Mouse (Mus musculus) bone marrow, adult 2 months (tissue): ENCODE measurements around the gene Adss. TPM values are rescaled to one million over a fixed set of nuclear protein-coding genes. Genes with fewer than 3 reads are reported as not detected.
"Not testable (repeated sequence)": the region's sequence is repeated elsewhere in the genome, so short reads cannot be mapped to it uniquely, and the experiment has no call there.

Source experiments
- H3K27ac ChIP-seq: fragments of 200-500 bp; 2 replicates; pipeline ENCODE4 v1.5.1; 2012; ENCODE audit warnings: low read depth, mild to moderate bottlenecking, control low read depth, inconsistent platforms, low read length; ENCODE audit not compliant: control insufficient read depth, poor library complexity, insufficient read depth
- H3K4me1 ChIP-seq: fragments of 200-500 bp; 2 replicates; pipeline ENCODE4 v1.6.1; 2011; ENCODE audit warnings: low read length; ENCODE audit not compliant: control insufficient read depth, insufficient read depth
- H3K4me3 ChIP-seq: fragments of 200-500 bp; replicated peaks from 2 replicates; pipeline ENCODE3; 2011; ENCODE audit warnings: mild to moderate bottlenecking, low read depth, low read length, control low read depth; ENCODE audit not compliant: control insufficient read depth
- CTCF ChIP-seq: fragments of 200-500 bp; IDR thresholded peaks from 2 replicates; pipeline ENCODE4 v1.5.1; 2011; ENCODE audit warnings: low read length, control low read depth; ENCODE audit not compliant: control insufficient read depth, insufficient read depth
- POLR2A ChIP-seq: fragments of 200-500 bp; IDR thresholded peaks from 2 replicates; pipeline ENCODE4 v1.6.1; 2011; ENCODE audit warnings: low read depth, mild to moderate bottlenecking, control low read depth, low read length, borderline replicate concordance; ENCODE audit not compliant: control insufficient read depth
- WGBS: fragments of 180-500 bp; shearing (Covaris S2); methylation state at CpG from one replicate; pipeline ENCODE4 v1.1.7; 2018; 5-methylcytosine and 5-hydroxymethylcytosine counted together
- polyA plus RNA-seq: library from polyadenylated mRNA; stranded (reverse); fragments of >200 nt; gene quantifications from 2 replicates; pipeline ENCODE4 v1.2.4, GENCODE M21; 2011; ENCODE audit warnings: low replicate concordance; ENCODE audit not compliant: missing spikeins, insufficient read depth, insufficient read length

Gene Adss
- polyA plus RNA-seq: 17.0 and 39.2 TPM in 2 replicates

- H3K27ac ChIP-seq: peak within 1 kb of the TSS; percentile 98
- peaks cover 1% of the 10 kb centered on the region; the same call in 1 of the 2 replicates for H3K4me1 ChIP-seq
- peak within 1 kb of the TSS; percentile 95 for H3K4me3 ChIP-seq
- TF ChIP-seq POLR2A: peak; percentile 86
- no peak; the same call in 1 of the 2 replicates for TF ChIP-seq CTCF
- WGBS: under 1% methylated on average over 64 of the region's 64 CpGs
These were observed at the start of gene Adss for GRCm38 (mm10) chr1:177796193-177796939. TSS of gene Adss (minus strand) at chr1:177796511.

- not testable (repeated sequence) for H3K4me3 ChIP-seq, H3K27ac ChIP-seq, H3K4me1 ChIP-seq
- TF ChIP-seq CTCF: peak; percentile 39
- 72% methylated on average over 3 of the region's 3 CpGs for WGBS
These were observed 49.5 kb upstream of the Adss start for GRCm38 (mm10) chr1:177845812-177846211.

- H3K4me3 ChIP-seq, H3K4me1 ChIP-seq, H3K27ac ChIP-seq: not testable (repeated sequence)
- WGBS: 68% methylated on average over 4 of the region's 4 CpGs
These were observed 31.5 kb upstream of the Adss start for GRCm38 (mm10) chr1:177827776-177828175.

GRCm38 (mm10) chr1:177806772-177807171, 10.5 kb upstream of the Adss start:
- H3K4me3 ChIP-seq, H3K4me1 ChIP-seq, H3K27ac ChIP-seq: not testable (repeated sequence)
- 27% methylated on average over 1 of the region's 1 CpGs for WGBS

GRCm38 (mm10) chr1:177803511-177803910, 7.2 kb upstream of the Adss start:
- H3K27ac ChIP-seq: no peak overlapping the region
- H3K4me3 ChIP-seq: no peak overlapping the region
- WGBS: 65% methylated on average over 2 of the region's 2 CpGs
- TF ChIP-seq CTCF (no peak), POLR2A (no peak)
- no peaks in the 10 kb centered on the region for H3K4me1 ChIP-seq

GRCm38 (mm10) chr1:177797151-177797755, 942 bp upstream of the Adss start:
- H3K27ac ChIP-seq: no peak overlapping the region
- 64% methylated on average over 8 of the region's 8 CpGs for WGBS
- TF ChIP-seq CTCF (peak; percentile 30; the same call in 1 of the 2 replicates), POLR2A (no peak)
- H3K4me3 ChIP-seq: no peak overlapping the region
- H3K4me1 ChIP-seq: peaks cover 1% of the 10 kb centered on the region; the same call in 1 of the 2 replicates

- under 1% methylated on average over 41 of the region's 41 CpGs for WGBS
- TF ChIP-seq CTCF (no peak), POLR2A (no peak)
- peaks cover 1% of the 10 kb centered on the region; the same call in 1 of the 2 replicates for H3K4me1 ChIP-seq
These were observed 704 bp downstream of the Adss start for GRCm38 (mm10) chr1:177795421-177796192.

GRCm38 (mm10) chr1:177794866-177795265, 1.4 kb downstream of the Adss start:
- peak overlapping the region; percentile 58 for H3K4me3 ChIP-seq
- TF ChIP-seq POLR2A (no peak), CTCF (no peak)
- H3K27ac ChIP-seq: peak overlapping the region; percentile 38; the same call in 1 of the 2 replicates
- 2% methylated on average over 8 of the region's 8 CpGs for WGBS
- H3K4me1 ChIP-seq: peaks cover 1% of the 10 kb centered on the region; the same call in 1 of the 2 replicates

More at GRCm38 (mm10) chr1:177795421-177796192, 704 bp downstream of the Adss start:
- Histone ChIP-seq H3K27ac (peak overlapping the region; percentile 98), H3K4me3 (peak overlapping the region; percentile 95)
